Mouse (Mus musculus): ENCODE data around the gene Pde8a. TPM values are rescaled to one million over a fixed set of nuclear protein-coding genes. Genes with fewer than 3 reads are reported as not detected.
A peak's percentile ranks its signal among the peaks of the same experiment; 100 is the strongest.

Gene Pde8a
- total and polyA plus RNA-seq, 2 experiments from 2014 or later, result 1.8 to 2.1 TPM

GRCm38 (mm10) chr7:81286946-81287345, 73.5 kb downstream of the Pde8a start:
- 60% methylated on average over 8 of the region's 8 CpGs for WGBS
- Histone ChIP-seq H3K4me1 (ENCODE audit: insufficient read depth, low read length) (no peaks in the 10 kb centered on the region; the same call in 1 of the 2 replicates), H3K4me2 (ENCODE audit: low read depth, low read length) (no peak overlapping the region), H3K4me3 (ENCODE audit: low read length) (no peak overlapping the region), H3K9me3 (ENCODE audit: low read length) (no peaks in the 10 kb centered on the region), H3K27ac (no peak overlapping the region), H3K36me3 (ENCODE audit: insufficient read depth, low read length) (no peaks in the 10 kb centered on the region), H3K27me3 (ENCODE audit: insufficient read depth, low read length) (no peaks in the 10 kb centered on the region), H3K9ac (replicated peaks; ENCODE audit: low read length) (no peak overlapping the region)
- no peak for ATAC-seq
- TF ChIP-seq CTCF (IDR thresholded peaks at IDR 0.05; ENCODE audit: low read depth), result peak; percentile 39
- DNase-seq (ENCODE audit: low spot score), result no peak

GRCm38 (mm10) chr7:81295169-81295568, 81.8 kb downstream of the Pde8a start:
- 95% methylated on average over 2 of the region's 2 CpGs for WGBS

GRCm38 (mm10) chr7:81298206-81298605, 84.8 kb downstream of the Pde8a start:
- Histone ChIP-seq H3K9me3 (ENCODE audit: low read length) (no peaks in the 10 kb centered on the region), H3K27ac (no peak overlapping the region), H3K4me2 (ENCODE audit: low read depth, low read length) (no peak overlapping the region), H3K27me3 (ENCODE audit: insufficient read depth, low read length) (no peaks in the 10 kb centered on the region), H3K4me1 (ENCODE audit: insufficient read depth, low read length) (no peaks in the 10 kb centered on the region), H3K36me3 (ENCODE audit: insufficient read depth, low read length) (no peaks in the 10 kb centered on the region), H3K4me3 (ENCODE audit: low read length) (no peak overlapping the region), H3K9ac (replicated peaks; ENCODE audit: low read length) (no peak overlapping the region)
- WGBS, result 37% methylated on average over 6 of the region's 6 CpGs
- DNase-seq (ENCODE audit: low spot score), result no peak
- ATAC-seq, result no peak
- TF ChIP-seq CTCF (IDR thresholded peaks at IDR 0.05; ENCODE audit: low read depth), result no peak

More at GRCm38 (mm10) chr7:81295169-81295568, 81.8 kb downstream of the Pde8a start:
- no peaks in the 10 kb centered on the region for H3K27me3 ChIP-seq (ENCODE audit: insufficient read depth, low read length)
- no peaks in the 10 kb centered on the region for H3K36me3 ChIP-seq (ENCODE audit: insufficient read depth, low read length)
- H3K27ac ChIP-seq, result no peak overlapping the region
- H3K4me1 ChIP-seq (ENCODE audit: insufficient read depth, low read length), result no peaks in the 10 kb centered on the region
- H3K4me3 ChIP-seq (ENCODE audit: low read length), result no peak overlapping the region
- no peak overlapping the region for H3K9ac ChIP-seq (replicated peaks; ENCODE audit: low read length)
- no peaks in the 10 kb centered on the region for H3K9me3 ChIP-seq (ENCODE audit: low read length)
- no peak for DNase-seq (ENCODE audit: low spot score)
- H3K4me2 ChIP-seq (ENCODE audit: low read depth, low read length), result no peak overlapping the region
- TF ChIP-seq CTCF (IDR thresholded peaks at IDR 0.05; ENCODE audit: low read depth), result no peak
- no peak for ATAC-seq

GRCm38 (mm10) chr7:81301323-81301722, 87.9 kb downstream of the Pde8a start:
- H3K9ac ChIP-seq (replicated peaks; ENCODE audit: low read length), result no peak overlapping the region
- no peak overlapping the region for H3K27ac ChIP-seq
- TF ChIP-seq CTCF (IDR thresholded peaks at IDR 0.05; ENCODE audit: low read depth), result no peak
- H3K4me2 ChIP-seq (ENCODE audit: low read depth, low read length), result no peak overlapping the region
- WGBS, result 52% methylated on average over 7 of the region's 7 CpGs
- no peaks in the 10 kb centered on the region for H3K9me3 ChIP-seq (ENCODE audit: low read length)
- DNase-seq (ENCODE audit: low spot score), result peak; percentile 8
- H3K4me3 ChIP-seq (ENCODE audit: low read length), result no peak overlapping the region
- H3K27me3 ChIP-seq (ENCODE audit: insufficient read depth, low read length), result no peaks in the 10 kb centered on the region
- H3K4me1 ChIP-seq (ENCODE audit: insufficient read depth, low read length), result no peaks in the 10 kb centered on the region
- no peaks in the 10 kb centered on the region for H3K36me3 ChIP-seq (ENCODE audit: insufficient read depth, low read length)
- no peak for ATAC-seq

- no peak overlapping the region for H3K4me2 ChIP-seq (ENCODE audit: low read depth, low read length)
- H3K4me3 ChIP-seq (ENCODE audit: low read length), result no peak overlapping the region
- no peaks in the 10 kb centered on the region for H3K9me3 ChIP-seq (ENCODE audit: low read length)
- DNase-seq (ENCODE audit: low spot score), result no peak
- no peak overlapping the region for H3K27ac ChIP-seq
- TF ChIP-seq CTCF (IDR thresholded peaks at IDR 0.05; ENCODE audit: low read depth), result peak; percentile 39
- ATAC-seq, result no peak
- H3K27me3 ChIP-seq (ENCODE audit: insufficient read depth, low read length), result no peaks in the 10 kb centered on the region
- no peaks in the 10 kb centered on the region for H3K4me1 ChIP-seq (ENCODE audit: insufficient read depth, low read length)
- no peaks in the 10 kb centered on the region for H3K36me3 ChIP-seq (ENCODE audit: insufficient read depth, low read length)
- 94% methylated on average over 2 of the region's 2 CpGs for WGBS
- no peak overlapping the region for H3K9ac ChIP-seq (replicated peaks; ENCODE audit: low read length)
These were observed 90.3 kb downstream of the Pde8a start for GRCm38 (mm10) chr7:81303682-81304081.

- no peak for TF ChIP-seq CTCF (IDR thresholded peaks at IDR 0.05; ENCODE audit: low read depth)
- no peak for ATAC-seq
- no peak for DNase-seq (ENCODE audit: low spot score)
- Histone ChIP-seq H3K27ac (no peak overlapping the region), H3K4me3 (ENCODE audit: low read length) (no peak overlapping the region), H3K4me2 (ENCODE audit: low read depth, low read length) (no peak overlapping the region), H3K4me1 (ENCODE audit: insufficient read depth, low read length) (no peaks in the 10 kb centered on the region), H3K36me3 (ENCODE audit: insufficient read depth, low read length) (no peaks in the 10 kb centered on the region), H3K9me3 (ENCODE audit: low read length) (no peaks in the 10 kb centered on the region), H3K27me3 (ENCODE audit: insufficient read depth, low read length) (no peaks in the 10 kb centered on the region), H3K9ac (replicated peaks; ENCODE audit: low read length) (no peak overlapping the region)
- 86% methylated on average over 5 of the region's 5 CpGs for WGBS
These were observed 90.7 kb downstream of the Pde8a start for GRCm38 (mm10) chr7:81304100-81304499.

GRCm38 (mm10) chr7:81304675-81305074, 91.3 kb downstream of the Pde8a start:
- no peak for TF ChIP-seq CTCF (IDR thresholded peaks at IDR 0.05; ENCODE audit: low read depth)
- no peak overlapping the region for H3K27ac ChIP-seq
- no peak overlapping the region for H3K4me2 ChIP-seq (ENCODE audit: low read depth, low read length)
- no peaks in the 10 kb centered on the region for H3K27me3 ChIP-seq (ENCODE audit: insufficient read depth, low read length)
- H3K4me3 ChIP-seq (ENCODE audit: low read length), result no peak overlapping the region
- no peaks in the 10 kb centered on the region for H3K9me3 ChIP-seq (ENCODE audit: low read length)
- no peak overlapping the region for H3K9ac ChIP-seq (replicated peaks; ENCODE audit: low read length)
- 86% methylated on average over 5 of the region's 5 CpGs for WGBS
- no peaks in the 10 kb centered on the region for H3K4me1 ChIP-seq (ENCODE audit: insufficient read depth, low read length)
- ATAC-seq, result no peak
- H3K36me3 ChIP-seq (ENCODE audit: insufficient read depth, low read length), result no peaks in the 10 kb centered on the region
- DNase-seq (ENCODE audit: low spot score), result no peak

All from hindbrain, postnatal 0 days (tissue).